Mouse (Mus musculus) ES-Bruce4 (cell line): ENCODE measurements around the gene Actn4.

Source experiments
- CTCF ChIP-seq: IDR thresholded peaks from one replicate; pipeline ENCODE4 v1.8.1; 2011; ENCODE audit warnings: low read depth, low read length
- POLR2A ChIP-seq: IDR thresholded peaks from one replicate; pipeline ENCODE4 v1.8.1; 2011; ENCODE audit warnings: low read length; ENCODE audit not compliant: insufficient read depth

DNA sequence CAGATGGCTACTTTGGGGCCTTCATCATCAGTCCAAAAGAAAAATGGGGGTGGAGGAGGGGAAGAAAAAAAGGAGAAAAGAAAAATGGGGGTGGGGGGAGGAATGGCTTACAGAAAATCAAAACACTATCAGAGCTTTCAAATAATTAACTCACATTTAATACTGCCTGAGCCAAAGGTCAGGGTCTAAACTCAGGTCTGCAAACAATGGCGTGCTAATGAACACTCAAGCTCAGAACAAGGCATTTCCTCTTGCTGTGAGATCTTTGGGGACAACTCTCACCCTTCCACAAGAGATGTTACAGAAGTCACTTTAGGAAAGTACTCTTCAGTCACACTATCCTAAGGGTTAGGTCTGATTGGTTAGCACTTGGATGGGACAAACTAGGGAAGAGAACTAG is 3.4 kb downstream of the Actn4 start:
- TF ChIP-seq POLR2A (no peak), CTCF (no peak)
